Comparison of ENCODE assay signal across 28 mouse cellular contexts in the genomic region with DNA sequence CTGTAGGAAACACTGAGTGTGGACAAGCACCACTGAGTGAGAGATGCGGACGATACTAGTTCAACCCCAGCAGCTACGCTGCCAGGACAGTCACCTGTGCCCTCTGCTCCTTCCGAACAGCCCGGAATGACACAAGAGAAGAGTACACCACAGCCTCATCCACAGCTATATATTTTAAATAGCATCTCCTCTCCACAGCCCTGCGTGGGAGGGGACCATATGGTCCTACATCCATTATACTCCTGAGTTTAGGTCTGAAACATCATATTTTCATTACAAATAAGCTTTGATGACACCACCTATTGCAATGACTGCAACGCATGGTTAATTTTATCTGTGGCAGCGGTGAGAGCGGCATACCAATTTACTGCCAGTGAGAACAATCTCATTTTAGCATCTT.
DNase-seq lines count a peak whose midpoint lies in the region; TF ChIP-seq lines count a peak whose summit lies in the region.
"Had no signal": no experiment of that assay in that cellular context is flagged by ENCODE, and none has a peak within 500 bp of the region (broad histone marks: within the 10 kb centered on the region; RNA-seq: fewer than 3 reads in every experiment).

No protein-coding gene starts in this region.

- no peak for TF ChIP-seq POLR2A in olfactory bulb, adult 2 months (IDR thresholded peaks at IDR 0.05; ENCODE audit: insufficient read depth, low read depth, low read length)

- WGBS in olfactory bulb, adult 2 months: 79% methylated on average over 9 of the region's 9 CpGs

- no peak for DNase-seq in layer of hippocampus, adult 2 months (ENCODE audit: low spot score in 2 of 2)
- no peak for DNase-seq in layer of hippocampus, postnatal 25 days (ENCODE audit: extremely low spot score in 1 of 2, low spot score in 1 of 2)
- DNase-seq in right cerebral cortex, adult 18-20 months: peak; percentile 63
- DNase-seq in right cerebral cortex, postnatal 14 days: no peak
- no peak for DNase-seq in spleen, adult 18-20 months
- no peak for DNase-seq in thymus, adult 18-20 months
- DNase-seq: adrenal gland, adult 8-10 months; B cell, adult 2 months; cerebellum, postnatal 14 days; forebrain, postnatal 0 days; gastrocnemius, adult 2 months; gastrocnemius, postnatal 36 days; heart, adult 18-20 months; heart, postnatal 4 days; kidney, adult 2 months; kidney, postnatal 4 days; lung, embryonic 14.5 days; lung, postnatal 14 days; thymus, postnatal 25 days had no signal

- H3K27ac ChIP-seq in layer of hippocampus, adult 2 months: peak overlapping the region; percentile 79
- H3K27ac ChIP-seq in olfactory bulb, adult 2 months (ENCODE audit: insufficient read depth, low read depth, low read length): 0 out of 2 replicates have a peak overlapping the region, but pooled peaks have one; percentile 0
- H3K27ac ChIP-seq: forebrain, embryonic 12.5 days; gastrocnemius, adult 2 months; hindbrain, embryonic 15.5 days; intestine, embryonic 15.5 days; kidney, postnatal 0 days; limb, embryonic 12.5 days; liver, embryonic 15.5 days had no signal

- no peak for TF ChIP-seq CTCF in layer of hippocampus, adult 2 months (conservative IDR thresholded peaks at IDR 0.05)
- TF ChIP-seq CTCF in olfactory bulb, adult 2 months (IDR thresholded peaks at IDR 0.05; ENCODE audit: insufficient read depth, low read depth, low read length): no peak

- H3K4me3 ChIP-seq in layer of hippocampus, adult 2 months: no peak overlapping the region
- H3K4me3 ChIP-seq in olfactory bulb, adult 2 months (ENCODE audit: insufficient read depth, low read depth, low read length): no peak overlapping the region
- H3K4me3 ChIP-seq: erythroblast, embryonic 14.5 days; forebrain, embryonic 12.5 days; gastrocnemius, adult 2 months; heart, embryonic 12.5 days; hindbrain, embryonic 15.5 days; intestine, embryonic 15.5 days; limb, embryonic 12.5 days; liver, embryonic 15.5 days had no signal

- peaks cover 14% of the 10 kb centered on the region for H3K4me1 ChIP-seq in olfactory bulb, adult 2 months (ENCODE audit: control insufficient read depth, insufficient read depth, low read length)
- H3K4me1 ChIP-seq: forebrain, embryonic 12.5 days; hindbrain, embryonic 15.5 days; intestine, embryonic 15.5 days; liver, embryonic 15.5 days had no signal
